Mouse (Mus musculus) liver, postnatal 0 days (tissue): Measurements from ENCODE around the gene Ptar1.

ENCODE experiments used
- CTCF ChIP-seq: sonication (generic); IDR thresholded peaks from 2 replicates; pipeline ENCODE4 v1.5.1; 2016; ENCODE audit warnings: antibody characterized with exemption, low read depth
- EP300 ChIP-seq: IDR thresholded peaks from 2 replicates; pipeline ENCODE4 v1.6.1; 2016; ENCODE audit warnings: antibody characterized with exemption, low read depth, mild to moderate bottlenecking

- TF ChIP-seq CTCF (no peak), EP300 (no peak)
Measured at GRCm38 (mm10) chr19:23652644-23653043, 34.6 kb upstream of the Ptar1 start, which contains the start of gene 1700028P14Rik.
